Mouse (Mus musculus): ENCODE measurements around the gene Slc39a10.
"Not testable (repeated sequence)": the region's sequence is repeated elsewhere in the genome, so short reads cannot be mapped to it uniquely, and the experiment has no call there.

The Slc39a10 gene

DNA sequence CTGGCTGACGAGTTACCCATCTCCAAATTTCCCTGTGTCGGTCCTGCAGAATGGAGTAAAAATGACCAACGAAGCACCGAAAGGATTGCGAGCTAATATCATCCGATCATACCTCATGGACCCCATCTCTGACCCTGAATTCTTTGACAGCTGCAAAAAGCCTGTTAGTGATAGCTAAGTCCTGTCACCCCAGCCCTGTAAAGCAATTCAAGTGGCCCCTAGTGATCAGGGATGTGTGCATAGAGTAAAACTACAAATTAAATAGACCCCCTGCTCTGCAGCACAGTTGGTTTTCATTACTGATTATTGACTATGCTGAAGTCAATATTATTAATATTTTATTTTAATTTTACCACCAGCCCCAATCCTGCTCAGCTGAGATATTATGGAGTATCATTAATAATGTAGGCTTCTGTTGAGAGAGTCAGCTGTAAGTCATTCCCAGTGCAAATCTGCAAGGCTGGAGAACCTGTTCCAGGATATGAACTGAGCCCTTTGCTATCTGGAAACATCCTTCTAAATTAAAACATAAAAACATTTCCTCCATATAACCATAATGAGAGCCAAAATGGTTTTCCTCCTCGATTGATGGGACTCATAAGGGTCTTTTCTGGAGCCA lies 122.5 kb downstream of the Slc39a10 start:
- not testable (repeated sequence) for DNase-seq (ENCODE audit: low spot score)

DNA sequence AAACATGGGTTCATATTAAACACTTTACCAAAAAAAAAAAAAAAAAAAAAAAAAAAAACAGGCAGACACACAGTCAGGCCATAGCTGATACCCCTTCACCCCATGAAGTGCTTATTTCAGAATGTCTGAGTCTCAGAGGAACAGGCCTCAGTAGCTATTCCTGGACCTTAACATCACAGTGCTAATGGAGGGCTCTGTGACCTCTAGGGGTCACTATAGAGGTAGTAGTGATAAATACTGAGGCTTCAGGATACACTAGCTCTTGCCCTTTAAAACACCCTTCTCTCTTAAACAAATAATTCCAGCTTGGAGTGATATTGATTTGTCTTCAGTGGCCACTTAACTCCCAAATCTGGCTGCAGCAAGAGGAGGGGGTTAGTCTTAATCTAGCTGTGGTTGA lies 123.3 kb downstream of the Slc39a10 start:
- DNase-seq (ENCODE audit: low spot score): not testable (repeated sequence)

DNA sequence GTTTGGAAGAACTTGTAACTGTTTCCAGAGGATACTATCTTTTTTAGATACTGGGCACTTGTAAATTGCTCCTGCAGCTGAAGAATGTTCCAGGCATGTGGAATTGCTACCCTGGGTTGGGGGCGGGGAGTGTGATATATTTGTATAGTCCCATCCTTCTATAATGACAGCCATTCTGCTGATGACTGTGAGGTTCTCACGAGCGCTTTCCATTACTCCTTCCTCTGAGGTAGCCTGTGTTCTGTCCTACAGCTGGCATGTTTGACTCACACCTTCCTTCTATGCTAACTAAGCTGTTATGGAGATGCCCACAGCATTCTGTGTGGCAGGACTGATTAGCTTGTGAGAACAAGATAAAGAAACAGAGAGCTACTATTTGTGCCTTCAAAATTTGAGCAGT lies 128.1 kb downstream of the Slc39a10 start:
- DNase-seq (ENCODE audit: low spot score): not testable (repeated sequence)

All from ovary, postnatal 36 days (tissue).